Mouse (Mus musculus) megakaryocyte, adult 5-6 weeks (primary cell): Measurements from ENCODE around the gene Nubp2. TPM values are rescaled to one million over a fixed set of nuclear protein-coding genes. Genes with fewer than 3 reads are reported as not detected.

Experiments
- ATAC-seq: 2 replicates; pipeline ENCODE4 v1.8.0; 2016; ENCODE audit warnings: mild to moderate bottlenecking, inconsistent platforms; ENCODE audit not compliant: poor library complexity, severe bottlenecking
- total RNA-seq, 2 experiments: library from RNA; stranded (forward) in 1 of 2; stranded (reverse) in 1 of 2; fragments of 153-499, 151-499 nt in 1 of 2; fragments of 221-1000, 200-1000 nt in 1 of 2; gene quantifications; 2 replicates each; pipeline versions ENCODE4 v1.2.3 to v1.2.4; 2015 to 2017

The Nubp2 gene
- total RNA-seq, 2 experiments from 2014 or later = 39.8 to 76.3 TPM

DNA sequence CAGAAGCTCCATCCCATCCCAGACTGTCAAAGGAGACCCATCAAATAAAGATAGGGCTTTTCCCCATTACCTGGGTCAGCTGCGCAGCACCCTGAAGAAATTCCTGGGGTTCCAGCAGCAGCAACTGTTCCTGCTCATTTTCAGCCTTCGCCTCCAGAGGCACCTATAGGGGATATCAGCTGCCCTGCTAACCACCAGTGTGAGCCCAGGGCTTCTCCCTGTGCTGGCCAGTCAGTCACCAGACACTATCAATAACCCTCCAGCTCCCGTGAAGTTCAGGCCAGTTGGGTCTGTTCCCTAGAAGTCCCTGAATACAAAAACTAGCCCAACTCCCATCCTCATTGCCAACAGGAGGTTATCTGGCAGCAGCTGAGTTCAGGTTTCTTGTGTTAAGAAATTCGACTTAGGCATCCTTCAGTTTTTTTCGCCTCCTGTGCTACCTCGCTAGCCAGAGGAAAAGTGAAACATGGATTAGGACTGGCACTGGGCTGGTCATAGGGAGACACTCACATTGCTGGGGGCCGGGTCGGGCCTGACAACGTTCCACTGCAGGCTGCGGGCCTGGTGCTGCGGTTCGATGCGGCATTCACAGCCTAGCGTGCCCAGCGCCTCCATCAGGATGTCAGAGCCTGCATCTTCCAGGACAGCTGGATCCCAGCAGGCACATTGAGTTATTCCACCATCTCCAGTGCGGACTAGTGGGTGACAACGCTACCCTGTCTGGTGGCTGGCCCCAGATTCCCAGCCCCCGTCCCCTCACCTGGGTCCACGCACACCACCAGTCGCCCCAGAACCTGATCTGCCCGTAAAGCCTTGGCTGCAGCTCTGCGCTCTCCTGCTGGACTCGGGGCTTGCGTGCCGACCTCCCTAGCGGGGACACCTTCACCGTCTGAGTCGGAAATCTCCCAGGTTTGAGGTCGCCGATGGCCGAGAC is 8.2 kb upstream of the Nubp2 start:
- ATAC-seq = peak; percentile 2; the same call in 1 of the 2 replicates

- no peak for ATAC-seq
Measured at GRCm38 (mm10) chr17:24893276-24893675, 7.1 kb upstream of the Nubp2 start.

GRCm38 (mm10) chr17:24892785-24893184 is 6.6 kb upstream of the Nubp2 start:
- no peak for ATAC-seq

- ATAC-seq = no peak
Measured at GRCm38 (mm10) chr17:24891321-24891720, 5.2 kb upstream of the Nubp2 start.

- no peak for ATAC-seq
Measured at GRCm38 (mm10) chr17:24890151-24891092, 4.3 kb upstream of the Nubp2 start.

GRCm38 (mm10) chr17:24888862-24889261 is 2.7 kb upstream of the Nubp2 start:
- ATAC-seq = no peak

- no peak for ATAC-seq
Measured at GRCm38 (mm10) chr17:24887291-24888080, 1.3 kb upstream of the Nubp2 start.

- no peak for ATAC-seq
Measured at GRCm38 (mm10) chr17:24886932-24887271, 753 bp upstream of the Nubp2 start.

DNA sequence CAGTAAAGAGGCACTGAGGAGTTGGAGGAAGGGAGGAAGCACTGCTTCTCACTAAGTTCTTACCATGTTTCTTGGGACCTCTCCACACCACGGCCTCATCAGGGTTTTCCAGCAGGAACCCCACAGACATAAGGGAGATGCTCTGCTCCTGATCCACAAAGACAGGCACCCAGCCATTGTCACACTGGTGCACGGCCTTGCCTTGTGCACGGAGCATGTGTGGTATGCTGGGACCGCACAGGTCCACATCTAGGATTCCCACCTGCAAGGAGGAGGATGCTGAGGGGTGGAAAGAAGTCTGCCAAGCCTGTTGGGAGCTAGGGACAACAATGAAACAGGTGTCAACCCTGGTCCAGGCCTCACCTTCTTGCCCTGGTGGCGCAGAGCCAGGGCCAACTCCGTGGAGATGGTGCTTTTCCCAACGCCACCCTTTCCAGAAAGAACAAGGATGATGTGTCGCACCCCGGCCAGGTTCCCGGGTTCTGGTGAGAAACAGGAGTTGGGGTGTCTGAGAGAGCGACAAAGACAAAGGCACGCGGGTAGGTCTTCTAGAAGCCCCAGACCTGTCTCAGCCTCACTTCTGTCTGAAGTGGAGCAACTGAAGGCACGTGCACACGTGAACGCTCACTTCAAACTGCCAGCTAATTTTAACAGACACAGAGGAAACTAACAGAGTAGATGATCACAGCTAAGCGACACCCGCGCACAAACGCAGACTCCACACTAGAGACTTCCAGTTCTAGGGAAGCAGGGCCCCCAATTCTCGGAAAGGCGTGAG is 604 bp downstream of the Nubp2 start:
- peak; percentile 1; the same call in 1 of the 2 replicates for ATAC-seq

- no peak for ATAC-seq
Measured at GRCm38 (mm10) chr17:24884391-24884790, 1.8 kb downstream of the Nubp2 start.

GRCm38 (mm10) chr17:24881738-24882440 is 4.3 kb downstream of the Nubp2 start:
- no peak for ATAC-seq

DNA sequence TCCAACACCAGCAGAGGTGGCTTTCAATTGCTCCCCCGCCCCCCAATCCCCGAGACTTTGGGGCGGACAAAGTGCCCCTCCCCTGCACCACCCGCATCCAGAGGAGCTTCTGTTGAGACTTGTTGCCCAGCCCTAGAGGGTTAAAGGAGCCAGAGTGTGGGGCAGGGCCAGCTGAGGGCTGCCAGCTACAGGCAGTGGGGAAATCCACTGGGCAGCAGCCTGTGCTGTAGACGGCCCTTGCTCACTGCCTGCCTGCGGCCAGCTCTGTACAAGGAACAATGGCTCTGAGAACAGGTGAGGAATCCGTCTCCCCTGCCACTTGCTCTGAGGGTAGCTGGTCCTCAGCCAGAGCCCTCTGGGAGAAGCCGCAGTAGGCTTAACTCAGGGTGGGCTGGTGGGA is 7.6 kb downstream of the Nubp2 start:
- no peak for ATAC-seq

GRCm38 (mm10) chr17:24878117-24878397 is 8.1 kb downstream of the Nubp2 start:
- no peak for ATAC-seq

GRCm38 (mm10) chr17:24877336-24878116 is 8.6 kb downstream of the Nubp2 start:
- ATAC-seq = no peak

DNA sequence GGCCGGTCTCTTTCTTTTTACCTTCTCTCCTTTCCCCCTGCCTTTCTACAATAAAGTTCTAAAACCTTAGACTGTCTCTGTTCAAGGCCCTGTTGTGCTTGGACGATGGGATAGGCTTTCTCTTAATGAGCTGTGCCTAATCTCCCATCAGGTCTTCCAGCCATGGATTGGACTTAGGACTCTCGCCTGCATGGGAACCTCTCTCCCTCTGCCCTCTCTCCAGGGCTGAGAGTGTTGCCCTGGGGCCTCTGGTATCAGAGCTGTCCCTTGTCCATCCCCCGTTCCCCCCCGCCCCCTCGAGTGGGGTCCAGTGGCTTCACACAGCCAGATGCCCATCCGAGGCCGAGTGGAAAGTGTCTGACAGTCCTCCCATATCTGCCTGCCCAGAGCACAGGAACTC is 11.2 kb downstream of the Nubp2 start:
- ATAC-seq = no peak

- ATAC-seq = no peak
Measured at GRCm38 (mm10) chr17:24874405-24874745, 11.8 kb downstream of the Nubp2 start.

GRCm38 (mm10) chr17:24873695-24874404 is 12.3 kb downstream of the Nubp2 start:
- ATAC-seq = no peak

DNA sequence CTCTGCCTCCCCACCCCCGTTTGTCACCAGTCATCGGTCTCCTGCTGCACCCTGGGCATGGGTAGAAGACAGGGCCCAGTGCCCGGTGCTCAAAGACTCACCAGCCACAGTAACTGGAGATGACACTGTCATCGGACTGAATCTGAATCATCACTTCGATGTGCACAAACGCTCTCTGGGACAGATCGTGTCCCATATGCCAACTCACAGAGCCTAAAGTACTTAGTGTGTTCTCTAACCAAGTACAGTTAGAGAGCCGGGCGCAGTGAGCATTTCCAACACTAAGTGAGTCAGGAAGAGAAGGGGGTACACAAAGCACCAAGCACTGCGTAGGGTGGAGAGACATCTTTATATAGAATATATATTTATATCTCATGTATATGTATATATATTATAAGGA is 18.2 kb downstream of the Nubp2 start:
- no peak for ATAC-seq
